Mouse (Mus musculus): ENCODE data around the gene Gm20458.

Gene Gm20458

GRCm38 (mm10) chr2:164453047-164453757 lies 7.6 kb upstream of the Gm20458 start:
- in situ Hi-C loops (cut with MboI, MseI), result no loop called here

DNA sequence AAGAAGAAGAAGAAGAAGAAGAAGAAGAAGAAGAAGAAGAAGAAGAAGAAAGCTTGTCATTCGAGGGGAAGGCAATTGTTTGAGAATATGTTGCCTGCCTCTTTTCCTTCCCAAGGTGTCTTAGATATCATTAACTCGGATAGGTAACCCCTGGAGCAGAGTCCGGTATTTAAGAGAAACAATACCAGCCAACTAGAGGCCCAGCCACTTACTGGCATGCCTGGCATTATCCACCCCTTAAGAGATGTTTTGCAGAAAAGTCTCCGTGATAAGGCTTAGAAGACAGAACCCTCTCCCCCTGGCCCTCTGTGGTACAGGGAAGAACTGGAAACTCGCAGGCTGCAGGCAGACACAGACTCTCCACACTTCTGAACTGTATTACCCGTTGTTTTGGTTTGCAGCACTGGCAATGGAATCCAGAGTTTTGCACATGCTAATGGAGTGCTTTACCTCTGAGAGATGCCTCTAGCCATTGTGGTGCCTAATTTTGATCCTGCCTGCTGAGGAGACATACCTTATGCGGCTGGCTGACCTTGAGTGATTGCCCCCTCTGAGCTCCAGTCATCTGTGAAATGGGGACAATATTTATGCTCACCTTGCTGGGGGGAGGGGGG lies 6.8 kb upstream of the Gm20458 start:
- in situ Hi-C loops (cut with MboI, MseI), result no loop called here

DNA sequence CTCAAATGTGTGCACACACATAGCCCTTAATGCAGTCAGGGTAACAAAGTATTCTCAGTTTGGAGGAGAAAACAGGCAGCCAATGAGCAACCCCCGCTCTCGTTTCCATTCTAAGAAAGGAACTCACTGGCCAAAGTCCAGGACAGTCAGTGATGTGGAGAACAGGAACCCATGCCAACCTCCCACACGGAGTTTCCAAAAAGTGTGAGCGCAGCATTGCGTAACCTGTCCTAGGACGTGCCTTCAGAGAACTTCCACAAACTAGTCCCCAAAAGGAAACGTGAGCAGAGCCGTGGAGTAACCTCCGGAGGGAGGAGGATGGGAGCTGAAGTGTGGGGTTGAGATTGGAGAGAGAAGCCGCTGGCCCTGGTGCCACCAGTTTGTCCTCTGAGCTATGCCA lies 5.9 kb upstream of the Gm20458 start:
- in situ Hi-C loops (cut with MboI, MseI), result loop anchor here (5.0 kb wide), 2 partner anchors 62 to 72 kb away; no protein-coding TSS in a partner anchor

GRCm38 (mm10) chr2:164455421-164456190 lies 5.2 kb upstream of the Gm20458 start:
- in situ Hi-C loops (cut with MboI, MseI), result loop anchor here (5.0 kb wide), 2 partner anchors 62 to 72 kb away; no protein-coding TSS in a partner anchor

GRCm38 (mm10) chr2:164456413-164456812 lies 4.4 kb upstream of the Gm20458 start:
- in situ Hi-C loops (cut with MboI, MseI), result loop anchor here (5.0 kb wide), 2 partner anchors 61 to 71 kb away; no protein-coding TSS in a partner anchor

- in situ Hi-C loops (cut with MboI, MseI), result loop anchor here (5.0 kb wide), 2 partner anchors 60 to 70 kb away; no protein-coding TSS in a partner anchor
These were observed 3.9 kb upstream of the Gm20458 start, which contains the start of gene Sys1 for GRCm38 (mm10) chr2:164456864-164457300. Gene Sys1 (plus strand): TSS chr2:164456964.

GRCm38 (mm10) chr2:164457942-164458341 lies 2.8 kb upstream of the Gm20458 start:
- in situ Hi-C loops (cut with MboI, MseI), result loop anchor here (5.0 kb wide), 2 partner anchors 59 to 69 kb away; no protein-coding TSS in a partner anchor

DNA sequence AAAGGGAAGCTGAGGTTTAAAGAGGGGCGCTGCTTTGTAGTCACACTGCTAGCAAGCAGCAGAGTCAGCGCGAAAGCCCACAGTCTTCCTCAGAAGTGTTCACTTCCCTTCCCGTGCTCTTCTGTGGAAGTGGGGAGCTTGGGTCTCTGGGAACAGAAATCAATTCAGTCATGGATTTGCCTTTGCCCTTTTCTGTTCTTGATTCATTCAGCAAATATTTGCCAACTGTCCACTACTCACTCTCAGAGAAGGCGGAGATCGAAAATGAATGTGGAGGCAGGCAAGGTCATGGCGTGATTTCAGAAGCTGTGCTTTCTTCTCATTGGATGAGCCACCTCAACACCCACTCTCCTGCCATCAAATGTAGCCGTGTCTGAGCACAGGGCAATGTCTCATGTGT lies 2.2 kb upstream of the Gm20458 start:
- in situ Hi-C loops (cut with MboI, MseI), result loop anchor here (5.0 kb wide), 2 partner anchors 59 to 69 kb away; no protein-coding TSS in a partner anchor

DNA sequence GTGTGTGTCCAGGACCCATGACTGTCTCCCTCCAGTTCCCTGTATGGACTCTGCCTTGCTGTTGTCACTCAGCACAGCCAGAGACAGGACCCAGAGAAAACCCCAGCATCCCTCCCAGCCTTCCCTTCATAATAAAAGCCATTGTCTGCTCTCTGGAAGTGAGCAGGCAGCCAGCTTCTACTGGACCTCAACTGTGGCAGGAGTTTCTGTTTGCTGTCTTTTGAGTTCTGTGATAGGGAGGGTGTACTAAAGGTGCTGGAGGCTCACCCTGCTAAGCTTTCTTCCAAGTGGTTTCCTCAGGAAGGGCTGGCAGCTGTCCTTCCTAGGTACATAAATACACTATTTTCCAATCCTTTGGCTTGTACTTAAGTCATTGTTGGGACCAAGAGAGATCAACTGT lies 4.4 kb downstream of the Gm20458 start:
- in situ Hi-C loops (cut with MboI, MseI), result no loop called here

DNA sequence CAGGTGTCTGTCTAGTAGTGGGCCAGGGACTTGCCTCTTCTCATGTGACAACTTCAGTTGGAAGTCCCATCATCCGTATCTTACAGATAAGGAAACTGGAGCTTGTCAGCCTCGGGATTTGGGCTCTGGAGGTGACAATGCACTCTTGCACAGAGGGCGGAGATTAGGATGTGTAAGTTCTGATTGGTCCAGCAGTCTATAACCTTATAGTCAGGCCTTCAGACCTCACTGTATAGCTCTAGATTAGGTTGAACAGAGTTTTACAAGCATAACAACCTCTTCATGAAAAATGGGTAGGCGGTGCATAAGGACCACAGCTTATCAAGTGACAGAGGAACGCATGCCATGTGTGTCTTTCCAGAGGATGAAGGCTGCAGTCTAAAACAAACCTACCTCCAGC lies 6.0 kb downstream of the Gm20458 start:
- in situ Hi-C loops (cut with MboI, MseI), result no loop called here

DNA sequence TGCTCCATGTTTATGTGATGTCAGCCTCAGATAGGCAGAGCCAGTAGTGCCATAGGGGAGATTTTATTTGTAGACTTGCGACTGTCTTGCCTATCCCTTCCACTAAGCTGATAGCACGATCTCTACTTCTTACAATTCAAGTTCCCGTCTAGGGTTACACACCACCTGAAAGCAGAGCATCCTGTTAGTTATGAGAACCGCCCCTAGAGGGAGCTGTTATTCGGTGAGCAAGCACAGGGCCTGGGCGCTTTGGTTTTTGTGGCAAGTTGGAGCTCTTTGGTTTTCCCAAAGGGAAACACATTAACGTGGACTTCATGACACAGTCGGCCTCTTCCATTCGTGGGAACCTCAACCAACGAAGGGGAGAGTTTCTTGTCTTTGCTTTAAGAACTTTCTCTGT lies 9.5 kb downstream of the Gm20458 start:
- in situ Hi-C loops (cut with MboI, MseI), result no loop called here

DNA sequence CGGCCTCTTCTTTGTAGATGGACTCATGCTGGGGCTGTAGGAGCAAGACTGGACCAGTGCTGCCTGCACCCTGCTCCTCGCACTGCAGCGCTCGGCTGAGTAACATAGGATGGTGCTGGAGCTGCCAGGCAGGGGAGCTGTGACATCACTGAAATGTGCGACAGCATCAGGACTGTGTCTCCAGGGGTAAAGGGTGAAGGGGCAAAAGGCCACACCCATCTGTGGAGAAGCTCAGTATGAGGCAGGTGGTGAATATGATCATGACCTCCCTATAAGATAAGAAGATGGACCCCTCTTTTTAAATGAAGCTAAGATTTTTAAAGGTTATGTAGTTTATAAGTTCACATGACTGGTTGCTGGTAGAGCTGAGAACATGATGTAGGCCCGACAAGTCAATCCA lies 12.9 kb downstream of the Gm20458 start, which contains the start of gene Trp53tg5:
Trp53tg5 (minus strand) TSS at position 101 of the 400 bp plus-strand sequence.
- in situ Hi-C loops (cut with MboI, MseI), result no loop called here

- in situ Hi-C loops (cut with MboI, MseI), result no loop called here
These were observed 25.0 kb downstream of the Gm20458 start, which contains the start of gene Dbndd2 for GRCm38 (mm10) chr2:164485681-164486257. Gene Dbndd2 (plus strand): TSS chr2:164486106.

DNA sequence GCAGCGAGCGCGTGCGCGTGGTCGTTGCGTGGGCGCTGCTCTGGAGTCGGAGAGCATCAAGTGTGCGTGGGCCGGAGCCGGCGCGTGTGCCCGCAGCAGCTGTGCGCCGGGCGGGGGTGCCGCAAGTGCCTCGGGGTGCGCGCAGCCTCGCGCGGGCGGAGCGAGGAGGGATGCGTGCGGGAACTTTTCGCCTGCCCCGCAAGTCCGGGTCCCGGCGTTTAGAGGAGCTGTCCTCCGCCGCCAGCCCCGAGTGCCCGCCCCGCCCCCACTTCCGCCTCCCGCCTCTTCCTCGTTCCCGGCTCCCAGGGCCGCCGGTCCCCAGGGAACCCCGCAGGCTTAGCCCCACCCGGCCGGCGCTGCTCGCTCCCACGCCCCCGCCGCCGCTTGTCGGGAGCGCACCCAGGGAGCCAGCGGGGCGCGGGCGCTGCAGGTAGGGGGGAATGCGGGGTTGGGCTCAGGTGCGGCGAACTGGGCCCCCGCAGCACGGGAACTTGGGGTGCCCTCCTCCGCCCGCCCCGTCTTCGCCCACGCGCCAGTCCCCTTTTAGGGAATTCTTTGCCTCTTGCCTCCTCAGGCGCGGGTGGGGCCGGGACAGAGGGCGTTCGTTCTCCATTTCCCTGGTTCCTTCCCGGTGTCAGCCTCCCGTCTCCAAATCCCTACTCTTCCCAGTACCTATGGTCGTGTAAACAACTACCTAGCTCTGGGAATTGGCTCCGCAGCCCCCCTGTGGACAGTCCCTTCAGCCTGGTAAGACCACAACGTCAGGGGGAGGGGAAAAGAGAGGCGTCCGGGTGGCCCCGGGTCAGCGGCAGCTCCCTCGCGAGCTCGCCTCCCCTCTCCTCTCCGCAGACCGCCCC lies 25.7 kb downstream of the Gm20458 start:
- in situ Hi-C loops (cut with MboI, MseI), result no loop called here

DNA sequence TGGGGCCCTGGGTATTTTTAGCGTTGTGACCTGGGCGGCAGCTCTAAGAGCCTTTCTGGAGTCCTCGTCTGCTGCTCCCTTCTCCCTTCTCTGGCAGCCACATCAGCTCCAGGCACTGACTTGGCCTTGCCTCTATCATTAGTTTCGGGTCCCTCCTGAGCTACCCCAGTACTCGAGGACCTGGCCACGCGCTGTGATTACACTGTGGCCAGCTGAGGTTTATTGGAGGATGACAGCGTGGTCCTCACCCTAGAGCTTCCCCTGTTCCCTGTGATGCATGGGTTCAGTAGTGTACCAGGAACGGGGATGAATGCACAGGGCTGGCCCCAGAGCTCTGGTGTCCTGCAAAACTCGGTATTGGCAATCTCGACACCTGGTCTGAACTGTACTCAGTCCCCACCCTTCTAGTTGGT lies 26.4 kb downstream of the Gm20458 start:
- in situ Hi-C loops (cut with MboI, MseI), result no loop called here

DNA sequence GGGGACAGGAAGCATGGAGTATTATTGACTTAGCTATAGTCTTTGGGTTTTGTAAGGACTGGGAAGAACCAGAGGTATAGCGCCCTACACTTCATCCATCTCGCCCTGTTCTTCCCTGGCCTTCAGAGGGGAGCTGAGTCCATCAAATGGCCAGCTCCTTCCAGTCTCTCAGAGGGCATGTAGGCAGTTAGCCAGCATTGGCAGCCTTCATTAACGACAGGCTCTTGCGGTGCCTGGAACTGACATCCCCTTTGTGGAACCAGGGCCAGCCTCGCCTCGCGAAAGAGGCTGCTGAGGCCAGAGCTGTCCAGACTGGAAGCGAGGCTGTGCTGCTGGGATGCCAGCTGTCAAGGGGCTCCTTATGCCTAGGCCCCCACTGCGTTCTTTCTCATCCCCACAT lies 27.0 kb downstream of the Gm20458 start:
- in situ Hi-C loops (cut with MboI, MseI), result no loop called here

GRCm38 (mm10) chr2:164494126-164494525 lies 33.4 kb downstream of the Gm20458 start:
- in situ Hi-C loops (cut with MboI, MseI), result no loop called here

- in situ Hi-C loops (cut with MboI, MseI), result no loop called here
These were observed 35.6 kb downstream of the Gm20458 start for GRCm38 (mm10) chr2:164496331-164496730.

DNA sequence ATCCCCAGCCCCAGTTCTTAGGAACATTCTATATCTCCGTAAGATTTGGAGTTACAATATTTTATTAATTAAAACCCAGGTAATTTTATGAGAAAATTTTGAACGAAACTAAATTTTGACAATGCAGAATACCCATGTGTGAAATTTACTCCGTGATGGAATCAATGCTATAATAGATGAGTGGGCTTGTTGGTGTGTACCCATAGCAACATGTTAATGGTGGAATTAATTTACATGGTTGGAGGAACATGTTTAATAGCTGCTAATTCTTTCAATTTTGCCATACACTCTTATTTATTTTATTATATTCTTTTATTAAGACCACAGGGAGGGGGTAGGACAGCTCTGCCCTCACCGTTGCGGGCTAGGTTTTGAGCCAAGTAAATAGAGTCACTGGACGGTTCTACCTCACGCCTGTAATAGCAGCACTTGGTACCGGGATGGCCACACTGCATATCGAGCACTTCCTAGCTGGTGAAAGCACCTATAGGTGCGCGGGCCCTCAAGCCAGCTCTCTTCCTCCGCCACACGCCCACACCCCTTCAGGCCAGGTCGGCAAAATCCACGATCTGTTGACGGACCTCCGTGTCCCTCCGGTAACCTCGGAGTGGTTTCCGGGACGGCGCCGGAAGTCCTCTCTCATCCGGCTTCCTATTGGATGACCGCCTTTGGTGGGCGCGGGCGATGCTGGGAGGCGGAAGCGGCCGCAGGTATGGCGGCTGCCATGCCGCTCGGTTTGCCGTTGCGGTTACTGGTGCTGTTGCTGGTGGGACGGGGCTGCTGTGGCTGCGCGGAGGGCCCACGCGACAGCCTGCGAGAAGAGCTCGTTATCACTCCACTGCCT lies 36.3 kb downstream of the Gm20458 start, which contains the start of gene Pigt:
Pigt (plus strand) TSS at position 674 of the 844 bp plus-strand sequence.
- in situ Hi-C loops (cut with MboI, MseI), result no loop called here

Data from T-helper 17 cell (primary cell).